Mouse (Mus musculus): ENCODE results near the gene Nectin2.

DNA sequence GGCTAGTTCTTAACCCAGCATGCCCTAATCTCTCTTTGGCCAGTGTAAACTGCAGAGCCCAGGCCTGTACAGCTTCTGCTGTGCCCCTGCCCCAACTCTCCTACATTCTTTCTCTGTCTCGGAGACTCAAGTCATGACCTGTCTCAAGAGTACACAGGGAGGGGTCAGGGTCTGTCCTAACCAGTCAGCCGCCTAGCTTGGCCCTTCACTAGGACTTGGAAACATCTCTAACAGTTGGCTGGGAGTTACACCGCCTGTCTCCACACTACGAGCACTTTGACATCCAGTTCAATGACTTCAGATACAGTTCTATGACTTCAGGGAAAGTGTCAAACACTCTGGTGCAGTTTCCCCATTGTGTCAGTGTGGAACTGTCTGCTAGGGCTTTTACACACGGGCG lies 58.8 kb downstream of the Nectin2 start:
- no peak for TF ChIP-seq POLR2A (IDR thresholded peaks at IDR 0.05; ENCODE audit: insufficient read length, low read depth)
- TF ChIP-seq POLR2AphosphoS2 (IDR thresholded peaks at IDR 0.05; ENCODE audit: insufficient read length, low read depth) = no peak
- no peak for TF ChIP-seq CEBPB (IDR thresholded peaks at IDR 0.05; ENCODE audit: insufficient read depth, poor library complexity, severe bottlenecking)
- TF ChIP-seq MYOG (IDR thresholded peaks at IDR 0.05; ENCODE audit: control insufficient read depth in 1 of 3, insufficient read depth in 1 of 3, insufficient read length in 2 of 3, low read depth in 2 of 3) = no peak
- TF ChIP-seq SRF (IDR thresholded peaks at IDR 0.05; ENCODE audit: control insufficient read depth, insufficient read length, low read depth) = no peak
- TF ChIP-seq MYOD1 (IDR thresholded peaks at IDR 0.05; ENCODE audit: control insufficient read depth in 1 of 3, insufficient read length in 2 of 3, low read depth in 2 of 3) = no peak
- no peak for TF ChIP-seq TCF12 (IDR thresholded peaks at IDR 0.05; ENCODE audit: insufficient read depth, poor library complexity, severe bottlenecking)
- no peak for TF ChIP-seq E2F4 (IDR thresholded peaks at IDR 0.05; ENCODE audit: insufficient read depth)
- no peak for TF ChIP-seq USF1 (IDR thresholded peaks at IDR 0.05; ENCODE audit: low read depth)
- no peak for TF ChIP-seq TCF3 (IDR thresholded peaks at IDR 0.05; ENCODE audit: insufficient read length, low read depth)
- no peak for TF ChIP-seq MAX (IDR thresholded peaks at IDR 0.05; ENCODE audit: low read depth)
